Comparison of ENCODE assay signal across 8 mouse cellular contexts in genomic region chr11:79094727-79095126, GRCm38 (mm10). TPM values are rescaled to one million over a fixed set of nuclear protein-coding genes. Genes with fewer than 3 reads are reported as not detected.
A peak's percentile ranks its signal among the peaks of the same experiment; 100 is the strongest.
DNase-seq lines count a peak whose midpoint lies in the region; ATAC-seq and TF ChIP-seq lines count a peak whose summit lies in the region.

No protein-coding gene starts in this region.

- WGBS in olfactory bulb, adult 2 months: 14% methylated on average over 5 of the region's 5 CpGs

- peak overlapping the region; percentile 97 for H3K27ac ChIP-seq in olfactory bulb, adult 2 months (ENCODE audit: insufficient read depth, low read depth, low read length)

- no peak for TF ChIP-seq CTCF in olfactory bulb, adult 2 months (IDR thresholded peaks at IDR 0.05; ENCODE audit: insufficient read depth, low read depth, low read length)

- no peak for DNase-seq in frontal cortex, postnatal 10 days (ENCODE audit: low spot score in 2 of 2)
- DNase-seq in fibroblast of lung, adult 2 months (ENCODE audit: low read depth): peak; percentile 84
- DNase-seq in heart, postnatal 14 days: peak; percentile 63 to 72
- DNase-seq in kidney, postnatal 4 days: peak; percentile 68 to 78
- no peak for DNase-seq in thymus, postnatal 4 days
- DNase-seq in T-cell, adult 2 months (ENCODE audit: low spot score): no peak

- intact Hi-C loops in heart, postnatal 14 days (cut with DNase I): no loop called here

- no peak overlapping the region for H3K4me3 ChIP-seq in olfactory bulb, adult 2 months (ENCODE audit: insufficient read depth, low read depth, low read length)

- peak; percentile 56 for ATAC-seq in frontal cortex, adult (ENCODE audit: low TSS enrichment)

- peaks cover 59% of the 10 kb centered on the region for H3K4me1 ChIP-seq in olfactory bulb, adult 2 months (ENCODE audit: control insufficient read depth, insufficient read depth, low read length)

- TF ChIP-seq POLR2A in olfactory bulb, adult 2 months (IDR thresholded peaks at IDR 0.05; ENCODE audit: insufficient read depth, low read depth, low read length): no peak

RNA-seq across cellular contexts. Expression of gene Ksr1, which starts 51.5 kb away (rescaled TPM):
- total RNA-seq in heart, postnatal 14 days (2021): 10 to 100 TPM; 10.2 to 10.7 TPM
- not detected in 2 replicates for polyA plus RNA-seq in olfactory bulb, adult 2 months (2012; ENCODE audit: insufficient read depth, insufficient read length, low replicate concordance, missing spikeins)

Comparison
In these comparisons a context has a peak if more than half of its experiments do, and no peak if none do; other contexts are left out.
1. DNase-seq: peak in fibroblast of lung, adult 2 months (single experiment), heart, postnatal 14 days (2 of 2) and kidney, postnatal 4 days (2 of 2); none in frontal cortex, postnatal 10 days (0 of 2), thymus, postnatal 4 days (single experiment) and T-cell, adult 2 months (single experiment).